Mouse (Mus musculus) cerebellum, adult 8-10 months (tissue): ENCODE data around the gene Col19a1.

Experiments used
- DNase-seq: peaks from one replicate; pipeline ENCODE4 v3.0.0; 2022

Gene Col19a1

GRCm38 (mm10) chr1:24303077-24303476 lies 284.2 kb downstream of the Col19a1 start:
- DNase-seq: no peak

DNA sequence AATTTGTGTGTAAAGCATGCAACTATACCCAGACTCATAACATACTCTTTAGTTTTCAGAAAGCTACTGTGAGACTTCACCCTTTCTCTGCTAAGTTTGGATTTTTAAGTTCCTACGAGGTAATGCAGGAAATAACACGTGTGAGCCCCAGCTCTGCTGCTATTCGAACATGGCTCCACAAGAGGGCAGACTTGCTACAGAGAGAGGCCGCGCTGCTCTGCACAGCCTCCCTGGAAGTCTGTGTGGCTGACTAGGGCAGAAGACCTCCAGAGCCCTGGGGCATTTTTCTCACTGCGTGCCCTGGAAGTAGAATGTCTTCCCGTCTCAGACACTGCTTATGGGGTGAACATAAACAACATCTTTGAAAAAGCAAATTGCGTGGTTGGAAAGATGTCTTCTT lies 284.6 kb downstream of the Col19a1 start:
- peak; percentile 22 for DNase-seq

DNA sequence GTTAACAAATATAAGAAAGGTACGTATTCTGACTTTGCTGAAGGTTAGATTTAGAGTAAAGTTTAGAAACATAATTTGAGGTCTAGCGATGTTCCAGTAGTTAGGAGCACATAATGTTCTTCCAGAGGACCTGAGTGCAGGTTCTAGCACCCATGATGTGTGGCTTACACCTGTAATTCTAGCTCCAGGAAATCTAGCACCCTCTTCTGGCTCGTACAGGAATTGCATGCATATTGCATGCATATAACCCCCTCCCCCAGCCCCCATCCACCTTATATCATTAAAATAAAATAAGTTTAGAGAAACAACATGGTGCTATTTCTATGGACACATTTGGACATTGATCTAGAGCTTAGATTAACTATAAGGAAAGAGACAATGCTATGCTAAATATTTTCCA lies 286.6 kb downstream of the Col19a1 start:
- DNase-seq: no peak

DNA sequence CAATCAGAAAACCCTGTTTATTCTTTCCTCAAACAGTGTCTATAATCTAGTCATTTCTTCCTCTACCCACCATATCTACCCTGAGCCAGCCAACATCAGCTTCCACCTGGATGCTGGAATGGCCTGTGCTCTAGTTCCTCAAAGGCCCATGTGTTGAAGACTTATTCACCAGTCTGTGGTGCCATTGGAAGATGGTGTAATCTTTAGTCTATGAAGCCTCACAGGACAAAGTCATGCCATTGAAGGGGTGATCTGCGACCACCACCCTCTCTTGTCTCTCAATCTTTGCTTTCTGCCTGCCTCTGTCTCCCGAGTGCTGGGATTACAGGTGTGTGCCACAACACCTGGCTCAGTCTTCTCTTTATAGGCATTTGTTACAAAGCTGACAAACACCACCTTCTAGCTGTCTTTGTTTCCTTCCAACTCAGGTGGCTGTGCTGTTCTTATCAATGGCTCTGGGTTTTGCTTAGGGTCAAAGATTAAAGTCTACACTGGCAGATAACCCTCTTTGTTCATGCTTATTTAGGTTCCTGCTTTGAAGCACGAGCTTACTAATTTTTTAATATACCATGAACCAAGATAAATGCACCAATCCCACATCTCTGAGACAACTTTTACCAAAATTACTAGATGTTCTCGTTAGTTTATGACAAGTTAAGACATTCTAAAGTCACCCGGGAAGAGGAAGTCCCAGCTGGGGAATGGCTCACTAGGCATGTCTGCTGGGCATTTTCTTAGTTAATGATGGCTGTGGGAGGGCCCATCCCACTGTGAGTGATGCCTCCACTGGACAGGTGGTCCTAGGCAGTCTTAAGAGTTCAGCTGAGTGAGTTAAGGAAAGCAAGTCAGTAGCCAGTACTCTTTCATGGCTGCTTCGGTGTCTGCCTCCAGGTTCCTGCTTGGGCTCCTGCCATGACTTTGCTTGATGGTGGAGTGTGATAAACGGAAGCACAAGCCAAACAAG lies 292.0 kb downstream of the Col19a1 start:
- no peak for DNase-seq

DNA sequence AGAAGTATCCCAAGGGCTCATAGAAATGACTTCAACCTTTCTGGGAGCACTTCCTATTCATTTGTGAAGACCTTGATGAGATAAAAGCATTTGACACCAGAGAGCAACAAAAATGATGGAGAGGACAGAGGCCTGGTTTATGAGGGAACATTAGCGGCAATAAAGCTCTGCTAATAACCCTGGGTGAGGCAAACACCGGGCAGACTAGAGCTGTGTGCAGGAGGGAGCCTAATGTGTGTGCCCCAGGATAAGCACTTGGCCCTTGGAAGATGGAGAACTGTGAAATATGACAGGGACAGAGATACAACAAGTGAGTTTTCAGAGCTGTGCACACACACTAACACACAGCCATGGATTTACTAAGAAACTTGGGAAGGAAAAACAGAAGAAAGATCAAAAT lies 294.8 kb downstream of the Col19a1 start:
- DNase-seq: no peak

GRCm38 (mm10) chr1:24286360-24286759 lies 300.9 kb downstream of the Col19a1 start:
- no peak for DNase-seq

- no peak for DNase-seq
These were observed 320.2 kb downstream of the Col19a1 start for GRCm38 (mm10) chr1:24267022-24267421.

- no peak for DNase-seq
These were observed 326.1 kb downstream of the Col19a1 start for GRCm38 (mm10) chr1:24261181-24261580.

GRCm38 (mm10) chr1:24259419-24259818 lies 327.9 kb downstream of the Col19a1 start:
- no peak for DNase-seq

GRCm38 (mm10) chr1:24257961-24258360 lies 329.3 kb downstream of the Col19a1 start:
- no peak for DNase-seq

- DNase-seq: peak; percentile 67
These were observed 338.1 kb downstream of the Col19a1 start for GRCm38 (mm10) chr1:24249105-24249664.

GRCm38 (mm10) chr1:24248294-24249104 lies 338.8 kb downstream of the Col19a1 start:
- peak; percentile 47 for DNase-seq

DNA sequence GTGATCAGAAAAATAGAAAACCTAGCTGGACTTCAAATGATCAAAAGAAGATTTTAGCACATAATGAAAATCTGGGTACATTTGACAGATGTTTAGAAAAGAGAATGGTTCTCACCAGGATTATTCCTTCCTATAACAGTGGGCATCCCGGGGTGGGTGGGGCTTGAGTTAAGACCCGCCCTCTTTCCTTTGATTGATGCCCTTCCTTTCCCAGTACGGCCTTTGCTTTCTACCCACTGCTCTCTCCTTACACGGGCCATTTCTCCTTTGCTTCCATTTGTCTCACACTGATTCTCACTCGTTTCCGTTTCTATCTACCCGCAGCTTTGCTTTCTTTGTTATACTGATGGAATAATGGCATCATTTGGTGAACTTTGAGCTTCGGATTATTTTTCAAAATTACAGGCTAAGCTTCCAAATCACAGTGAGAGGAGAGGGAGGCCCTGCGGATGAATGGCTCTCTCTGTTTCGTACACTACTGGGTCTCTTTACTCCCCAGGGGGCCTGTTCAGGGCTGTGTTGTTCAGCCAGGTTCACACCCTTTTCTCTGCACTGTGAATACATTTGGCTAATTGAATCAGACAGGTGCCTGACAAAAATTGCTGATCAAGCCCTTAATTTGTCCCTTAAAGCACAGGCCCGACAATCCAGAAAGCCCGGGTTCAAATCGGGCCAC lies 341.4 kb downstream of the Col19a1 start:
- no peak for DNase-seq

DNA sequence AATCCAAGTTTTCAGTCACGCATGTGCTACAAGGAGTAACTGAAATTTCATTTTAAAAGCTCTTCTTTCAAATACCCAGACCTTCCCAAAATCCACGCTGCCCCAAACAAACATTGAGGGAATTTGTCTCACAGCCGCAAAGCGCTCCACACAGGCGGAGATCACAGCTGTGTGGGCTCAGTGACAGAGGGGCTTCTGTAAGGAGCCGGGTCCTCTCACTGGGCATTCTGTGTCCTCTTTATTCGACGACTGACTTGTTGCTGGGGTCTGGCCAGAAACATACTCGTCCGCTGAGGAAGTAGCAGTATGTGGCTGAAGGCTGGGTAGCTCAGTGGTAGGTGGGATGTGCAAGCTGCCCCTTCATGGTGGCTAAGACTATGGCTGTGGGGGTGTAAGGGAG lies 342.3 kb downstream of the Col19a1 start:
- no peak for DNase-seq

- no peak for DNase-seq
These were observed 347.1 kb downstream of the Col19a1 start for GRCm38 (mm10) chr1:24240039-24240691.

GRCm38 (mm10) chr1:24236330-24236729 lies 350.9 kb downstream of the Col19a1 start:
- no peak for DNase-seq

DNA sequence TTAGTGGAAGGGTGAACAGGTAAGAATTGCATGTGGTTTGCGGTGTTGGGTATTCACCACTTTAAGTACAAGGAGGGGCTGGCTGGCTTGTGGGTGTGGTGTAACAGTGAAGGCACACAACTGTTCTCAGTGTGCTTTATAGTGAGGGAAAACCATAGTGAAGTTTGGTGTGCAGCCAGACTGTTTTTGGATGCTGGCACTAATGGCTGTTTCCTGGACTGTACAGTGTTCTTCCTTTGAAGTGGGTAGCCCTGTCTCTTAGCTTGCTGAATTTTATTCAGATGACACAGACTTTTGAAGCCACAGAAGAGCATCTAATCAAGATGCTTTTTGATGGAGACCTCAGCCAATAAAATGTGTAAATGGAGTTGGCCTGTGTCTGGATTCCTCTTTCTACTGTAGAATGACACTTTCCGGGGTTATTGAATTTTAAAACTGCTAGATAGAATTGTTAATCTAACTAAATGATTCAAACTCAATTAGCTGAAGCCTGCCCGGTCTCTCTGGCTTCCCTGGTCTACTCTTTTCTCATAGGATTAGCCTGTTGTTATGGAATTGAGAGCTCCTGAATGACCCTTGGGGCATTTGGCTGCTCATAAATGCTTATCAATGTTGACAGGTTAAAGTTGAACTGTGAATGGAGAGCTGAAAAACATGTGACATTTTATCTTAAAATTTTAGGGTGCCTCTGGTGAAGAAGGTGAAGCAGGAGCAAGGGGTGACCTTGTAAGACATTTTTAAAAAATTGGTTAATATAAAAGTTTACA lies 355.6 kb downstream of the Col19a1 start:
- DNase-seq: no peak

DNA sequence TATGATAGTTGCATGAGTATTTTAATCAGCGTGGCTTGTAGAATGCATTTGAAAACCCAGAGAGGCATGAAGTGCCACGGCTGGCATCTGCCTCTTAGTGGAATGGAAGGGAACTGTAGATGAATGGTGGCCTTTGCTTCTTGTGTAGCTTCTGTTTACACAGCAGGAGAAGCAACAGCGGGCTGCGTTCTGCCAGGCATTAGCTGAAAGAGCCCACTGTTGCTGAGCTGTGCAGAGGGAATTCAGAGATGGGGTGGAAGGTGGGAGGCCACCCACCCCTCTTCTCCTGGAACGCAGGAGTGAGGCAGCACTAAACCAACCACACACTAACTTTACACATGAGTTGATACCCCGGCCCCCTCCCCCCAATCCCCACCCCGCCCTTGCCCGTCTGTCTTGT lies 356.8 kb downstream of the Col19a1 start:
- DNase-seq: no peak

GRCm38 (mm10) chr1:24229552-24229951 lies 357.7 kb downstream of the Col19a1 start:
- no peak for DNase-seq

DNA sequence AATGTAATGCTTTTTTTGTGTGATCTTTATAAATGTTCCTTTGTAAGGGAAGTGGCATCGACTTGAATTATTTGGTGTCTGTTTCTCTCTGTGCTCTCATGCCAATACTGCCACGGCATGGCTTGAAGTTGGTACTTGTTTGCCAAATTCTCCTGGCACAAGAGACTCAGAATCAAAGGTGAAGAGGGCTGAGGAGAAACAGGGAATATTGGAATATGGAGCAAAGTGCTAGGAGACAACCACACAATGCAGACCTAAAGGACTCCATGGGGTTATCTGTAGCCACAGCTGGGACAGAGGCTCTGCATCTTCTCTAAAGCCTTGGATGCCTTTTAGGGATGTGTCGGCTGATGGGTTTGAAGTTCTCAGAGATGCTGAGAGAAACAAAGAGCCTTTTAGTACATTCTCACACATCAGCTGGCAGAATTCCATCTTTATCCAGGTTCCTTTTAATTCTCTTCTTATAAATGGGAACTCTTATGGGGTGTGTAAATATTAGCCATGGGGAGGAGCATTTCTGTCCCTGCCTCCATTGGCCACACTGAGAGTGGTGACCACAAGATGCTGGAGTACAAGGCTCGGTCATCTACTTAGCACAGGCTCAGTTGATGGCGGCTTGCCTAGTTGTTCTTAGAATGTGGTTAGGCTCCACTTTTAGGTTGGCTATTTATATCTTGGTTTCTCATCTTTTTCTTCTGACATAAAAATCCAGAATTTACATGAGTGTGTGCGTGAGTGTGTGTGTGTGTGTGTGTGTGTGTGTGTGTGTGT lies 360.1 kb downstream of the Col19a1 start:
- peak; percentile 63 for DNase-seq
